Mouse (Mus musculus) CH12.LX (cell line): Measurements from ENCODE around the gene Cox5b. TPM values are rescaled to one million over a fixed set of nuclear protein-coding genes. Genes with fewer than 3 reads are reported as not detected.
A peak's percentile ranks its signal among the peaks of the same experiment; 100 is the strongest.

Experiments used
- DNase-seq: peaks from one replicate; pipeline ENCODE4 v3.0.0-alpha.2; 2013; ENCODE audit errors: extremely low read depth
- H3K27ac ChIP-seq: 2 replicates; pipeline ENCODE4 v1.5.1; 2012; ENCODE audit warnings: low read depth, mild to moderate bottlenecking, control low read depth, moderate library complexity; ENCODE audit not compliant: insufficient read depth
- H3K27me3 ChIP-seq: replicated peaks from 2 replicates; pipeline ENCODE3; 2012; ENCODE audit warnings: inconsistent platforms
- H3K36me3 ChIP-seq, 2 experiments: replicated peaks in 1 of 2; 2 replicates each; pipeline versions ENCODE3 to v1.6.1; 2012; ENCODE audit warnings: inconsistent platforms in 1 of 2, low read length in 1 of 2, mild to moderate bottlenecking in 1 of 2, mixed read lengths in 1 of 2, moderate library complexity in 1 of 2; ENCODE audit not compliant: control insufficient read depth in 1 of 2, insufficient read depth in 1 of 2
- H3K4me1 ChIP-seq, 2 experiments: 2 replicates each; pipeline ENCODE4 v1.6.1; 2012; ENCODE audit warnings: inconsistent platforms in 1 of 2, moderate library complexity in 1 of 2; ENCODE audit not compliant: insufficient read depth in 2 of 2, control insufficient read depth in 1 of 2
- H3K4me2 ChIP-seq: 2 replicates; pipeline ENCODE4 v1.6.1; 2012; ENCODE audit warnings: low read depth, mild to moderate bottlenecking, control low read depth; ENCODE audit not compliant: poor library complexity, insufficient read depth, severe bottlenecking
- H3K4me3 ChIP-seq, 3 experiments: fragments of 150-350 bp in 1 of 3; sonication (generic) in 1 of 3; replicated peaks in 1 of 3; 2 replicates each; pipeline versions ENCODE3 to v1.5.1; 2011 to 2012; ENCODE audit warnings: low read depth in 2 of 3, low read length in 2 of 3, mild to moderate bottlenecking in 2 of 3, moderate library complexity in 2 of 3, control low read depth in 1 of 3, improper control_type of control experiment in 1 of 3, inconsistent platforms in 1 of 3, mixed read lengths in 1 of 3; ENCODE audit not compliant: poor library complexity in 1 of 3
- H3K79me2 ChIP-seq: replicated peaks from 2 replicates; pipeline ENCODE4 v1.6.1; 2012; ENCODE audit warnings: mild to moderate bottlenecking, moderate library complexity; ENCODE audit not compliant: control insufficient read depth, poor library complexity, insufficient read depth, severe bottlenecking; ENCODE audit errors: extremely low read depth
- H3K9ac ChIP-seq: 2 replicates; pipeline ENCODE4 v1.6.1; 2012; ENCODE audit warnings: low read depth, mild to moderate bottlenecking, control low read depth, moderate library complexity; ENCODE audit not compliant: insufficient read depth
- H3K9me3 ChIP-seq: replicated peaks from 2 replicates; pipeline ENCODE3; 2012; ENCODE audit warnings: low read length, inconsistent platforms, mixed read lengths
- BHLHE40 ChIP-seq: IDR thresholded peaks from 2 replicates; pipeline ENCODE4 v1.6.1; 2011; ENCODE audit warnings: mild to moderate bottlenecking, low read depth, low read length, improper control_type of control experiment
- CTCF ChIP-seq, 2 experiments: IDR thresholded peaks in 1 of 2; conservative IDR thresholded peaks in 1 of 2; 2 replicates each; pipeline ENCODE4 v1.5.1; 2011 to 2012; ENCODE audit warnings: low read depth in 2 of 2, low read length in 2 of 2, improper control_type of control experiment in 1 of 2, inconsistent platforms in 1 of 2, mild to moderate bottlenecking in 1 of 2, moderate library complexity in 1 of 2
- EP300 ChIP-seq: IDR thresholded peaks from 2 replicates; pipeline ENCODE4 v1.6.1; 2011; ENCODE audit warnings: low read length, improper control_type of control experiment
- ETS1 ChIP-seq: conservative IDR thresholded peaks from 2 replicates; pipeline ENCODE4 v1.6.1; 2012; ENCODE audit warnings: low read depth, mild to moderate bottlenecking, inconsistent platforms, low read length, improper control_type of control experiment, moderate library complexity
- GABPA ChIP-seq: IDR thresholded peaks from 2 replicates; pipeline ENCODE4 v1.6.1; 2012; ENCODE audit warnings: low read depth, low read length, improper control_type of control experiment, inconsistent platforms; ENCODE audit not compliant: insufficient replicate concordance
- KAT2A ChIP-seq: IDR thresholded peaks from 2 replicates; pipeline ENCODE4 v1.6.1; 2012; ENCODE audit warnings: low read length, improper control_type of control experiment, inconsistent platforms; ENCODE audit not compliant: insufficient replicate concordance
- MAFK ChIP-seq: IDR thresholded peaks from 2 replicates; pipeline ENCODE4 v1.6.1; 2011; ENCODE audit warnings: low read length, improper control_type of control experiment; ENCODE audit not compliant: insufficient replicate concordance
- MAX ChIP-seq: IDR thresholded peaks from 2 replicates; pipeline ENCODE4 v1.6.1; 2011; ENCODE audit warnings: low read length, improper control_type of control experiment
- MEF2A ChIP-seq: IDR thresholded peaks from 2 replicates; pipeline ENCODE4 v1.6.1; 2014; ENCODE audit warnings: low read depth, mild to moderate bottlenecking, inconsistent platforms, low read length, improper control_type of control experiment, borderline replicate concordance
- MYC ChIP-seq: IDR thresholded peaks from 2 replicates; pipeline ENCODE4 v1.6.1; 2011; ENCODE audit warnings: low read depth, mild to moderate bottlenecking, improper control_type of control experiment, low read length
- NRF1 ChIP-seq: IDR thresholded peaks from 2 replicates; pipeline ENCODE4 v1.6.1; 2014; ENCODE audit warnings: low read depth, mild to moderate bottlenecking, inconsistent platforms, low read length, improper control_type of control experiment, moderate library complexity
- POLR2A ChIP-seq: IDR thresholded peaks from 2 replicates; pipeline ENCODE4 v1.6.1; 2011; ENCODE audit warnings: low read depth, mild to moderate bottlenecking, improper control_type of control experiment, low read length
- RAD21 ChIP-seq: IDR thresholded peaks from 2 replicates; pipeline ENCODE4 v1.6.1; 2011; ENCODE audit warnings: low read depth, mild to moderate bottlenecking, low read length, improper control_type of control experiment, moderate library complexity
- SMC3 ChIP-seq: IDR thresholded peaks from 2 replicates; pipeline ENCODE4 v1.6.1; 2011; ENCODE audit warnings: low read depth, low read length, improper control_type of control experiment
- TBP ChIP-seq: conservative IDR thresholded peaks from 2 replicates; pipeline ENCODE4 v1.6.1; 2011; ENCODE audit warnings: low read depth, low read length, improper control_type of control experiment
- ZC3H11A ChIP-seq: IDR thresholded peaks from 2 replicates; pipeline ENCODE4 v1.6.1; 2012; ENCODE audit warnings: low read depth, mild to moderate bottlenecking, inconsistent platforms, low read length, improper control_type of control experiment
- ZMIZ1 ChIP-seq: IDR thresholded peaks from 2 replicates; pipeline ENCODE4 v1.6.1; 2012; ENCODE audit warnings: low read depth, mild to moderate bottlenecking, inconsistent platforms, low read length, improper control_type of control experiment
- dilution Hi-C: fragments of 300-500 bp; cut with MboI; formaldehyde crosslinking; loops from 2 replicates; pipeline ENCODE4 v1.14.3; 2020; ENCODE audit warnings: low sequenced_read_pairs; ENCODE audit not compliant: extremely low pct_unique_long_range_greater_than_20kb, extremely low pct_ligation_motif_present
- in situ Hi-C: fragments of 300-500 bp; cut with MboI; formaldehyde crosslinking; loops from 3 replicates; pipeline ENCODE4 v1.14.3; 2019; ENCODE audit warnings: low sequenced_read_pairs, low pct_ligation_motif_present, low pct_unique_long_range_greater_than_20kb, mixed read lengths
- polyA plus RNA-seq: library from polyadenylated mRNA; unstranded; fragments of >175 nt; gene quantifications from 2 replicates; pipeline ENCODE4 v1.2.1, GENCODE M21; 2012; ENCODE audit warnings: low read depth; ENCODE audit not compliant: insufficient read length
- total RNA-seq, 2 experiments: library from RNA; depleted of rRNA; stranded (reverse); fragments of 300-350 nt in 1 of 2; fragments of >200 nt in 1 of 2; gene quantifications; 2 replicates each; pipeline ENCODE4 v1.2.3; 2012 to 2014

Gene Cox5b
- total and polyA plus RNA-seq, 3 experiments: 448 to 599 (median 504) TPM

DNA sequence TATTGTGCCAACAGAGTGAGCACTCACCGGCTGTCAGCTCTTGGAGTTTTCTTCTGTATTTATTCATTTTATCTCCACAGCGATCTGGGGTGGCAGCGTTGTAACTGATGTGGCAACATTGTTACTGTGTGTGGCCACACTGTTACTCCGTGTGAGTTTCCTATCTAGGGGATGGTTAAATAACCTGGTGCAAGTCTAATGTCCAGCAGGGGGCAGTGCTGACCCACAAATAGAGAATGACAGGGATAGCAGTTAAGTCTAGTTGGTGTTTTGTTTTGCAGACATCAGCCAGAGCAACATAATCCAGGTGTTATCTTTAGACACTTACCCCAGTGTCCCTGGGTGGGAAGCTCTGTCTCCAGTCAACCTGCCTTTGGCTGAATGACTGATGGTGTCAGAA, 46.1 kb downstream of the Cox5b start:
- peak; percentile 86 for DNase-seq
- no peaks in the 10 kb centered on the region for H3K36me3 ChIP-seq
- H3K4me3 ChIP-seq: no peak overlapping the region
- no peaks in the 10 kb centered on the region for H3K4me1 ChIP-seq
- H3K4me2 ChIP-seq: no peak overlapping the region
- H3K9ac ChIP-seq: no peak overlapping the region
- 0 out of 2 replicates have a peak, but pooled peaks have one; percentile 24 for TF ChIP-seq MYC
- TF ChIP-seq CTCF (conservative IDR thresholded peaks at IDR 0.05 in 1 of 2, IDR thresholded peaks at IDR 0.05 in 1 of 2; ENCODE audit: low read depth in 2 of 2, low read length in 2 of 2): peak; percentile 79 to 92
- TF ChIP-seq ZC3H11A: peak; percentile 14; the same call in 1 of the 2 replicates
- no peak for TF ChIP-seq POLR2A
- peak; percentile 74 for TF ChIP-seq SMC3
- TF ChIP-seq TBP: no peak
- TF ChIP-seq ZMIZ1: no peak
- peak; percentile 92 for TF ChIP-seq RAD21
- H3K27me3 ChIP-seq: peaks cover 13% of the 10 kb centered on the region
- H3K27ac ChIP-seq: no peak overlapping the region
- in situ Hi-C loops: no loop called here
- H3K79me2 ChIP-seq: no peaks in the 10 kb centered on the region
- H3K9me3 ChIP-seq: no peaks in the 10 kb centered on the region
- dilution Hi-C loops: no loop called here

DNA sequence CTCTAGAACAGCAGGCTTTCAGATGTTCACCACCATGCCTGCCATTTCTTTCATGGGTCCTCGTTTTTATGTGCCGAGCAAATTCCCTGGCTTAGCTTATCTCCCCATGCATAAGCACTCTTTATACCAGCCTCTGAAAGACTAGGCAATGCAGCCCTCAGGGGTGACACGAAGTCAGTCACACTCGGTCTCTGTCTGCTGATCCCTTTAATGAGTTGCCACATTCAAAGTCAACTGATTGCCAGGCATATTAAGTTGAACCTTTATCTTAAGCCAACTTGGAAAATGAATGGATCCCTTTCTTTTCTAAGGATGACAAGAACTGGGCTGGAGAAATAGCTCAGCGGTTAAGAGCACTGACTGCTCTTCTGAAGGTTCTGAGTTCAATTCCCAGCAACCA, 48.0 kb downstream of the Cox5b start:
- peaks cover 0 to 4% of the 10 kb centered on the region in 2 experiments; a peak in 2 of 4 replicates for H3K4me1 ChIP-seq
- no peak overlapping the region for H3K4me2 ChIP-seq
- no peaks in the 10 kb centered on the region for H3K9me3 ChIP-seq
- peaks cover 30% of the 10 kb centered on the region for H3K27me3 ChIP-seq
- no peak overlapping the region for H3K9ac ChIP-seq
- in situ Hi-C loops (no loop called here), dilution Hi-C loops (no loop called here)
- H3K4me3 ChIP-seq: no peak overlapping the region
- H3K36me3 ChIP-seq: no peaks in the 10 kb centered on the region
- H3K27ac ChIP-seq: no peak overlapping the region
- DNase-seq: no peak
- no peaks in the 10 kb centered on the region for H3K79me2 ChIP-seq
- TF ChIP-seq GABPA (no peak), EP300 (no peak), MAX (no peak)

DNA sequence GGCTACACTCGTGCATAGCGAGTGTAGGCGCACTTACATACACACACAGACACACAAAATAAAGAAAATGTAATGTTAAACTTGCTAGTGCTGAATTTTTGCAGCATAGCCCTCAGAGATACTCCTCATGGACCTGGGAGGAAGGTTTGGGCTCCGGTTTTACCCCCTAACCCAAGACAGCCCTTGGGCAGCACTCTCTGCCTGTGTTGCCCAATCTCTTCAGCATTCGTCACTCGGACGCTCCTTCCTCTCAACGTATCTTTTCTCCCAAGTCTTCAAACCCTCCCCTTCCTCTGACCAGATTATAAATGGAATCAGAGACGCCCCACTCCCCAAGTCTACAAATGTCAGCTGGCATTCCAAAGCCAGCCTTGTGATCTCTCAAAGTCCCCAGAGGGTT, 51.8 kb downstream of the Cox5b start:
- no peaks in the 10 kb centered on the region for H3K36me3 ChIP-seq
- H3K27ac ChIP-seq: no peak overlapping the region
- dilution Hi-C loops (no loop called here), in situ Hi-C loops (no loop called here)
- H3K27me3 ChIP-seq: peaks cover 31% of the 10 kb centered on the region
- no peak overlapping the region for H3K9ac ChIP-seq
- no peak for DNase-seq
- no peak overlapping the region for H3K4me3 ChIP-seq
- no peaks in the 10 kb centered on the region for H3K79me2 ChIP-seq
- no peaks in the 10 kb centered on the region for H3K9me3 ChIP-seq
- TF ChIP-seq BHLHE40: no peak
- TF ChIP-seq ZC3H11A: no peak
- no peak for TF ChIP-seq CTCF (conservative IDR thresholded peaks at IDR 0.05 in 1 of 2, IDR thresholded peaks at IDR 0.05 in 1 of 2; ENCODE audit: low read depth in 2 of 2, low read length in 2 of 2)
- TF ChIP-seq MEF2A: no peak
- TF ChIP-seq KAT2A: no peak
- no peak for TF ChIP-seq RAD21
- TF ChIP-seq MAFK: no peak
- TF ChIP-seq NRF1: no peak
- no peak for TF ChIP-seq ETS1
- H3K4me1 ChIP-seq: peaks cover 0 to 8% of the 10 kb centered on the region in 2 experiments; a peak in 2 of 4 replicates
- H3K4me2 ChIP-seq: no peak overlapping the region
